Mouse (Mus musculus): ENCODE measurements around the gene Gtf2f2.
"Not testable (repeated sequence)": the region's sequence is repeated elsewhere in the genome, so short reads cannot be mapped to it uniquely, and the experiment has no call there.

Gtf2f2 gene

DNA sequence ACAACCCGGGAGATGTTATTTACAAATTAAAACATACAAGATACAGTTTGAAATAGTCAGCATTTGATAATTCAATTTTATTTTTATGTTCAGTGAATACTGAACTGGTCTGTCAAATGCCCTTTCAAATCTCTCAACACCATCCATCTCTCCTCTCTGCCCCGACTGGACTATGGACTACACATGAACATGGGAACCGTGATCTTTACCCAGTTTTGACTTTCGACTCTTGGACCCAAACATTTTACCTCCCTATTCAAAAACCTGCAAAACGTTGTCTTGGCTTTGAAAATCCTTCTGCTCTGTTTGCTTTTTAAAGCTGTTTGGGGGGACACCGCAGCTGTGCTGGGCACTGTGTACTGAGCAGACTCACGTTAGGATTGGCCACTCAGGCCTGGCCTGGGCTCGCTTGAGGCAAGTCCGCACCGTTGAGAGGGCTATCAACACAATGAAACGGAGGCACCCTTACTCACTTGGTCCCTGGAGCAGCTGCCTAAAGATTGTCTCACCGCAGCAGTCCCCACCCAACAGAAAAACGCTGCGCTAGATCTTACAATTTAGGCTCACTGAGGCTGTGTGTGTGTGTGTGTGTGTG, 140.8 kb downstream of the Gtf2f2 start:
- in situ Hi-C loops (cut with MboI; ENCODE audit: unreplicated experiment in 2 of 2): loop anchor here (10.0 kb wide), 2 partner anchors 205 to 1155 kb away; no protein-coding TSS in a partner anchor

DNA sequence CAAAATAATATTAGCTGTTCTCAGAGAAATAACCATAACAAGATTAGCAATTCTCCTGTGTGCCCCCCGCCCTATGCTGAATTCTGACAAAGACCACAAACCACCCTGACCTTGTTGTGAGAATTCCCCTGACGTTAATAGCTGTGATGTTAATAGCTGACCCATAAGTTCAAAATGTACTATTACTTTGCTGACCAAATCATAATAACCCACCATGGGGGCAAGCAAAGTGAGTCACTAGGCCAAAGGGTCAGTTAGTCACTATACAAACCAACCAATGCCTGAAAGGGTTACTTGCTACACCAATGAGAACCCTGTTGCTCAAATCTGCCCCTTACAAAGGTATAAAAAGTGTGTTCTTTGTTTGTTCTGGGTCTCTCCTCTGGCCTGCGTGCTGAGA, 142.6 kb downstream of the Gtf2f2 start:
- in situ Hi-C loops (cut with MboI; ENCODE audit: unreplicated experiment in 2 of 2): not testable (repeated sequence)

DNA sequence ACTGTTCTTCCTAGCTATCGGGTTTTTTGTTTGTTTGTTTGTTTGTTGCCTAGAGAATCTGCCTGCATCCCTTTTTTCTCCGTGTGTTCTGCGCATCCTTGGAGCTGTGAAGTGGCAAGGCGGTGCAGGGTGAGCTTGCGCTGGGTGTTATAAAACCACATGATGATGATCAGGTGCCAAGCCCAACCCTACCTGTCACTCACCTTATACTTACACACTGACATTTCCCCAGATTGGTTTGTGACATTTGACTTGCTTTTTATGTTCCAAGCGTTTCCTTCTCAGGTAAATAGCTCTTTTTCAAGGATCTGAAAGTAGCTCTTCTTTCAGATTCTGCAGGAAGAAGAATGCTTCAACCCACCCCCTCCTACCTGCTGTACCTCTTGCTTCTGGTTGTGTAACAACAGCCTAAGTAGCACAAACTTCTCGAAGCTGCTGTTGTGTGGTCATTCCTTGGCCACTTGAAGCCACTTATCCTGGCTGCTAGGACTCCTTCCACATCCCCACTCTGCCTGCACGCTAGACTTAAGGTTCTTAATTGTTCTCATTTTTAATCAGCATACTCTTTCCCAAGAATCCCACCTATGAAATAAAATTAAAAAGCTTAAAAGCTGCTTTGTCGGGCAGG, 143.8 kb downstream of the Gtf2f2 start:
- in situ Hi-C loops (cut with MboI; ENCODE audit: unreplicated experiment in 2 of 2): no loop called here

DNA sequence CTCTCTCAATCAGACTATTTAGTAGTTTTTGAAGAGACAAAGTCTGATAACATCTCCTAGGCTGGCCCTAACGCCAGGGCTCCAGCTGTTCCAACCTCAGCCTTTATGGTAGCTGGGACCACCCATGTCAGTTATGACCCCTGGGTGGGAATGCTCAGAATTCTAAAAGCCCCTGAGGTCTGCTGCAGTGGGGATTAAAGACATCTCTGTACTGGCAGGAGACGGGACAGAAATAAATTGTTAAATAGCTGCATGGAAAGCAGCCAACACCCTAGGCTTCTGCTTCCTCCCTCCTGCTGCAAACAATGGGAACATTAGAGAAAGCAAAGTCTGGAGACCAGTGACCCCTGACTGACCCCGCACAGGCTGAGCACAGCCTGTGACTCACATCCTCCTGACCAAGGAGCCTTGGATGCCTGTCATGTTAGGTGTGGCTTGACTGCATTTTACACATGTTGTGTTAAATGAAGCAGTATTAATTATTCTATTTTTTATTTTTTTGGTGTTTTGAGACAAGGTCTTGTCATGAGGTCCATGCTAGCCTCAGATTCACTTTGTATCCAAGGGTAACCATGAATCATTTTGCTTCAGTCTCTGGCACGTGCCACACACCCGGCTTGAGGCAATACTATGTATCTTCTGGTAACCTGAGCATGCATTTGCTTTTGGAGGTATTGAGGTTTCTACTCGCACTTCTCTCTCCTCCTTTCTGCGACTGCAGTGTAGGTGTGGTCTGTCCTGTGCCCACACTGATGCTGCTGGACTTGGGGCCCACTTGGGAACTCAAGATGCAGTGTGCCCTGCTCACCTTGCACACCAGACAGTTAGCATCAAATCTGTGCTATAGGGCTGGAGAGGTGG, 146.9 kb downstream of the Gtf2f2 start:
- in situ Hi-C loops (cut with MboI; ENCODE audit: unreplicated experiment in 2 of 2): no loop called here

DNA sequence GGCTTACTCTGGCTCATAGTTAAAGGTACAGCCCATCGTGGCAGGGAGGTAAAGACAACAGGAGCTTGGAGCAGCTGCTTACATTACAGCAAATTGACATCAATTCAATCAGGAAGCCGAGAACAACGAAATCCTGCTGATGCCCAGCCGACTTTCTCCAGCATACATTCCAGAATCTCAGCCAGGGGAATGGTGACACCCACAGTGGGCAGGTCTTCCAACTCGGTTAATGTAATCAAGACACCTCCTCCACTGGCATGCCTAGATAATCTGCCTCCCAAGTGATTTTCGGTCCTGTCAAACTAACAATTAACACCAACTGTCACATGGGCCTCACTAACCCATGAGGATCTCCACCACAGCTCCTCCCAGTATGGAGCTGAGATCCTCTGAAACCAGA, 148.0 kb downstream of the Gtf2f2 start:
- in situ Hi-C loops (cut with MboI; ENCODE audit: unreplicated experiment in 2 of 2): no loop called here

DNA sequence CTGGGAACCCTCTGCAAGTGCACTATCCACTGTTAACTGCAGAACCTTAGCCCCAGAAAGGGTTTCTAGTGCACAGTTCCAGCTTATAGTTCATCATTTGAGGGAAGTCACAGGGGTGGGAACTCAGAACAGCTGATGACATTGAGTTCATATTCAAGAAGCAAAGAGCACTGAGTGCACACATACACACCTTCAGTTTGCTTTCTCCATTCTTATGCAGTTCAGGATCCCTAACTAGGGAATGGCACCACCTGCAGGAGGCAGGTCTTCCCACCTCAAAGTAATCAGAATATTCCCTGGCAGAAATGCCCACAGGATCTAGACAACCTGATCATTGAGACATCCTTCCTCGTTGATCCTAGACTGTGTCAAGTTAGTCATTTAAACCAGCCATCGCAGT, 151.0 kb downstream of the Gtf2f2 start:
- in situ Hi-C loops (cut with MboI; ENCODE audit: unreplicated experiment in 2 of 2): no loop called here

DNA sequence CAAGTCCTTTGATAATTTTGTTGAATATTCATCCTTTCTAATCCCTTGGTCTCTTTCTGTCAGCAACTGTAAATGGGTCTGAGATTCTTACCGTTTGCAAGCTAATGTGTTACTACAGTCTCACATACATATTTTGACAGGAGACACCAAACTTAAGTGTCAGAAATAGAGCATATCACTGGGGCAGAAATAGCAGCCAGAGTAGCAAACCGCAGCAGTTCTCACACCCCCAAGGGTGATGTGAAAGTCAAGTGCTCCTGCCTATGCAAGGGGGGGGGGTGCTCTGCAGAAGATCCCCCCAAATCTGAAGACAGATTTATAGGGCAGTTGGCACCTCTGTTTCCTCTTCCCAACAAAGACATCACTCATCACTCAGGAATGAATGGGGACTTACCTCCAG, 152.5 kb downstream of the Gtf2f2 start:
- in situ Hi-C loops (cut with MboI; ENCODE audit: unreplicated experiment in 2 of 2): no loop called here

DNA sequence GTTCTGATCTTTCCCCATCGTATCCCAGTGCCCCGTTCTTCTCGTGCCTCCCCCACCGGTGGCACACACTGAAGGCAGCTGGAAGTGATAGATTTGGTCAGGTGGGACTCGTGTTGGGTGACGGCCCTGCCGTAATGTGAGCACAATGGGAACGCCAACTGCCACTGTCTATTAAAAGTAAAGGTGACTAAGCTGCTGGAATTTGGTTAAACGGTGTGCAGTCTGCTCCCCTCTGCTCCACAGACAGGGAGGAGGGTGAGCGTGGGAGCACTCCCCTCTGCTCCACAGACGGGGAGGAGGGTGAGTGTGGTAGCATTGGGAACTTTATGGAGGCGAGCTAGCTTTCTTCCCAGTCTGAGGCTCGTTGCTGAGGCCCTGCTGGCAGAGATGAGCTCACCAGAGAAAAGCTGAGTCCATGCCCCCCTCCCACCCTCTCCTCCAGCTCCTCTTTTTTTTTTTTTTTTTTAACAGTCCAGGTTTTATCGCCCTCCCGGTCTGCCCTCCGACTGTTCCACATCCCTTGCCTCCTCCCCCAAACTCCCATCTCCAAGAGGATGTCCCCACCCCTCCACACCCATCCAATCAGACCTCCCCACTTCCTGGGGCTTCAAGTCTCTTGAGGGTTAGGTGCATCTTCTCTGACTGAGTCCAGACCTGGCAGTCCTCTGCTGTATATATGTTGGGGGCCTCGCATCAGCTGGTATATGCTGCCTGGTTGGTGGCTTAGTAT, 155.2 kb downstream of the Gtf2f2 start:
- in situ Hi-C loops (cut with MboI; ENCODE audit: unreplicated experiment in 2 of 2): no loop called here

DNA sequence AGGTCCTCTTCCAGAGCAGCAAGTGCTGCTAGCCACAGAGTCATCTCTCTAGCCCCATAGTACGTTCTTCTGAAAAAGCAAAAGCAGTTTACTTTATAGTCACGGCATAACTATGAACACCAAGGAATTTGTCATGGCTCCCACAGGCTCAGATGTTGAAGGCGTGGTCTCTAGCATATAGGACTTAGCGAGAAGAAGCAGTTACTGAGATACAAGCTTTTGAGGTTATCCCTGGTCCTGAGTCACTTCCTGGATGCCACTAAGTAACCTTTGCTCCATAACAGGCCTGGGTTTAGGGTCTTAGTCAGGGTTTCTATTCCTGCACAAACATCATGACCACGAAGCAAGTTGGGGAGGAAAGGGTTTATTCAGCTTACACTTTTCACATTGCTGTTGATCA, 158.6 kb downstream of the Gtf2f2 start:
- in situ Hi-C loops (cut with MboI; ENCODE audit: unreplicated experiment in 2 of 2): no loop called here

DNA sequence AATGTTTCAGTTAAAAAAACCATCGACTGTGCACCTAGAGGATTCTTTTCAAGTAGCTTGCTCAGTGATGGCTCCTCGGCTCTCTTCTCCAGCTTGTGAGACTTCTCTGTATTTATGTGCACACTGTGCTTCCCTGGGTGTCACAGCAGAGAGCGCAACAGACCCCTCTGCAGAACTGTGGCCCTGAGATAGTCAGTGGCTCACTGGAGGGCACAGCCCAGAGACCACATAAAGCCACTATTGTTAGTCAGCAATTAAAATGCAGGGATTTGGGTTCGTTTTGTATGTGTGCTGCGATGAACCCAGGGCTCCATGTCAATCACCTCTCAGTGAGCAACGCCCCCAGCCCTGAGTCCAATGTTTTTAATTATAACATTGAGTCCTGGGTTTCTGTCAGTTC, 159.8 kb downstream of the Gtf2f2 start:
- in situ Hi-C loops (cut with MboI; ENCODE audit: unreplicated experiment in 2 of 2): no loop called here

DNA sequence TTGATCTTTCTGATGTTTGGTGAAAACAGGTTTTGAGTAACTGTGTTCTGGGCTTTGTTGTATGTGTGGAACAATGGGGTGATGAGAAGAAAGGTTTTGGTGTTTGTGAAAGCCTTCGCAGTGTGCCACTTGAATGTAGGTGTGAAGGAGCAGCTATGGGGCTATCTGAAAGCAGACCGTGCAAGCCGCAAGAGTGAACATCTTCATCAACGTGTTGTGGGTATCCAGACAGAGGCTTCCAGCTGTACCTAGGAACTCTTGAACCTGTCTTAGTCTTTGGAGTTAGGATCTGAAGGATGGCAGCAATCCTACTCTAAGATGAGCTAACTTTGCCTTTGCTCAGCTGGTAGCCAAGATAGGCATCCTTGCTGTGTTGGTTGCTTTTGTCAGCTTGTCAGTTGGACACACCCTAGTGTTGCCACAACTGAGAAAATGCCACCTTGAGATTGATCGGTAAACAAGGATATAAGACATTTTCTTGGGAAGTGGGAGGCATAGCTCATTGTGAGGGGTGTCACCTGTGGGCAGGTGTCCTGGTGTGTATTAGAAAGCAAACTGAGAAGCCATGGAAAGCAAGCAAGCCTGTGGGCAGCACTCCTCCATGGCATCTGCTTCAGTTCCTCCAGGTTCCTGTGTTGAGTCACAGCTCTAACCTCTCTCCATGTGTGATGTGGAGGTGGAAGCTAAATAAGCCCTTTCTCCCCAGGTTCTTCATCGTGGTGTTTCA, 160.7 kb downstream of the Gtf2f2 start:
- in situ Hi-C loops (cut with MboI; ENCODE audit: unreplicated experiment in 2 of 2): loop anchor here in 1 of 2 experiments (10.0 to 25.0 kb wide), 2 partner anchors 565 to 837 kb away; partner anchors contain the start of gene Zc3h13

DNA sequence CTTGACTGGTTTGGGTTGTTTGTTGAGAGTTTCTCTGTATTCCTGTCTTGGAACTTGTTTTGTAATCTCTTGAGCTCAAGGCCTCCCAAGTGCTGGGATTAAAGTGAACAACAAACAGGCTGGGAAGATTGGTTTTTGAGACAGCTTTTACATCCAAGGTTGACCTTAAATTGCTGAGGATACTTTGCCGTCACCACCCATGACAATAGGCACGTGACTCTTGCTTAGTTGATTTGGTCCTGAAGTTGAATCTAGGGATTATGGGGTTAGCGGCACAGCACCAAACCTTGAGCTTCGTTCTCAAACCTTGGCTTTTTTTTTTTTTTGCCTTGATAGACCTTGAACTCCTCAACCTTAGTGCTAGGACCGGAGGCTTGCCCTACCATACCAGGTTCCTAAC, 161.4 kb downstream of the Gtf2f2 start:
- in situ Hi-C loops (cut with MboI; ENCODE audit: unreplicated experiment in 2 of 2): loop anchor here in 1 of 2 experiments (10.0 to 25.0 kb wide), 2 partner anchors 564 to 838 kb away; partner anchors contain the start of gene Zc3h13

DNA sequence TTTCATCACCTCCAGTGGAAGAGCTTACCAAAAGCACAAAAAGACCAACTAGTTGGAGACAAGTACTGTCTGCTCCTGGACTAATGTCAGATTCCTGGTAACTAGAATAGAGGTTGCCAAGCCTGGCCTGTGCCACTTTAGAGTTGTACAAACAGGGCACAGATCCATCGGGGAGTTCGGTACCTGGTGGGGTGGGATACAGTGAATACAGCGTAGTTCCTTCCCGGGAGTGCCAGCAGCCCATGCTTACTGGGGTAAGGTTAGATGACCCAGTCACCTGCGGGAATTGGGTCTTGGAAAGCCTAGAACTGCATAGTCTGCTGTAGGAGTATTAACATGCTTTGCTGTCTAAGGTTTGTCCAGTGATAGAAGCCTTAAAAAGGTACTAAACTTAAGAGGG, 162.2 kb downstream of the Gtf2f2 start:
- in situ Hi-C loops (cut with MboI; ENCODE audit: unreplicated experiment in 2 of 2): loop anchor here in 1 of 2 experiments (10.0 to 25.0 kb wide), 2 partner anchors 564 to 839 kb away; partner anchors contain the start of gene Zc3h13

DNA sequence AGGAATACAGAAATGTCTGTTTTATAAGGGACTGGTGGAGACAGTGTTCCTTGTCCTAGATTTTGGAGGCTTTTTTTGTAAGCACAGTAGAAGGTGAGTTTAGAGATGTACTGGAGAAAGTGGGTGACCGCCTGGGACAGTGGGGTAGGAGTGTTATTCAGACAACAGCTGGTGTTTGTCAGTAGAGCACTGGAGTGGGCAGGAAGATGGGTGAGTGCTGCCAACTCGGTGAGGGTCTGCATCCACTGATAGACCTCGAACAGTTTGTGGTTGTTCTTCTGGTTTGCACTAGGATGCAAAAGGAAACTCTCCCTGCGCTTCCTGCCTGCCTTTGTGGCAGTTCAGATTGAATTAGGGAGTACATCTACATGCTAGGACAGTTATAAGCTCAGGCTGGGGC, 163.0 kb downstream of the Gtf2f2 start:
- in situ Hi-C loops (cut with MboI; ENCODE audit: unreplicated experiment in 2 of 2): loop anchor here in 1 of 2 experiments (10.0 to 25.0 kb wide), 2 partner anchors 563 to 840 kb away; partner anchors contain the start of gene Zc3h13

All from v-Abl transformed pro-B cells (cell line).